Mouse (Mus musculus): ENCODE data around the gene Runx2. TPM values are rescaled to one million over a fixed set of nuclear protein-coding genes. Genes with fewer than 3 reads are reported as not detected.

The Runx2 gene
- polyA plus RNA-seq, 1 experiment from 2014 or later, result 2.1 TPM

DNA sequence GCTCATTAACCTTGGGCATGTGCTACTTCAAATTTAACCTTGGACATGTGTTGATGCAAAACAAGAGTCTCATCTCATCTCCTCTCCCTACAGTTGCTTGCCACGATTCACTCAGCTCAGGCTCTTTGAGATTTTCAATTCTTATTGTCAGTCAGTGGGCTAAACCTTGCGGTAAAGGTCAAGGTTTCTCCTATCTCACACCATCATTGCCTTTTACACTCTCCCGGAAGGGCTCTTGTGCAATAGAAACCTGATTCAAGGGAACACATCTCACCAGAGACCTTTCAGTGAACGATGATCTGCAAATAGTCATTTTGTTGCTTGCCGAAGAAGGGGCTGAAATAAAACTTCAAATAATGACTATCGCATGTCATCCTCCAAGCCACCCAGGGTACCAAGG, 354.4 kb downstream of the Runx2 start:
- Histone ChIP-seq H3K9me3 (no peaks in the 10 kb centered on the region), H3K36me3 (no peaks in the 10 kb centered on the region), H3K27ac (no peak overlapping the region), H3K4me1 (no peaks in the 10 kb centered on the region), H3K4me3 (no peak overlapping the region), H3K27me3 (ENCODE audit: insufficient read depth, poor library complexity, severe bottlenecking) (peaks cover 7% of the 10 kb centered on the region; the same call in 1 of the 2 replicates)
- WGBS, result 77% methylated on average over 6 of the region's 6 CpGs
- DNase-seq (ENCODE audit: low spot score), result no peak

DNA sequence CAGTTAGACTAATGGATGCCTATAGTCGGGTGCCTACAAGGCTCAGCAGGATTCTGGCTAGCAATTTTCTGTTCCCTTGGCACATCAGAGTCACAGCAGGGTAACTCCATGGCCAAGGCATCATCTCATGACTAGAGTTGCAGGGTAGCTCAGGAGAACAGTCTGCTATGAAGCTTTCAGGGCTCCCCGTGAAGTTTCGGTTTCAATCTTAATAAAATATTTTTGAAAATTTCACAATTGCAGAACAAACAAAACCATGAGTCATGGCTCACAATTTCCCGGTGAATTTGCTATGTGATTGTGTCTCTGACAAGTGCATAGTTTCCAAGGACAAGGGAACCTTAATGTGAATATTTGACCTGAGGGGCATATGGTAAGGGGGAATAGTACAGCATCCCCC, 355.6 kb downstream of the Runx2 start:
- Histone ChIP-seq H3K36me3 (no peaks in the 10 kb centered on the region), H3K9me3 (no peaks in the 10 kb centered on the region), H3K4me3 (no peak overlapping the region), H3K4me1 (no peaks in the 10 kb centered on the region), H3K27me3 (ENCODE audit: insufficient read depth, poor library complexity, severe bottlenecking) (peaks cover 18% of the 10 kb centered on the region; the same call in 1 of the 2 replicates), H3K27ac (no peak overlapping the region)
- no peak for DNase-seq (ENCODE audit: low spot score)
- WGBS, result 83% methylated on average over 4 of the region's 4 CpGs

GRCm38 (mm10) chr17:44456696-44457095, 357.9 kb downstream of the Runx2 start:
- Histone ChIP-seq H3K4me3 (no peak overlapping the region), H3K27me3 (ENCODE audit: insufficient read depth, poor library complexity, severe bottlenecking) (peaks cover 31% of the 10 kb centered on the region), H3K27ac (no peak overlapping the region), H3K36me3 (no peaks in the 10 kb centered on the region), H3K9me3 (no peaks in the 10 kb centered on the region), H3K4me1 (no peaks in the 10 kb centered on the region)
- WGBS, result 75% methylated on average over 3 of the region's 3 CpGs
- no peak for DNase-seq (ENCODE audit: low spot score)

DNA sequence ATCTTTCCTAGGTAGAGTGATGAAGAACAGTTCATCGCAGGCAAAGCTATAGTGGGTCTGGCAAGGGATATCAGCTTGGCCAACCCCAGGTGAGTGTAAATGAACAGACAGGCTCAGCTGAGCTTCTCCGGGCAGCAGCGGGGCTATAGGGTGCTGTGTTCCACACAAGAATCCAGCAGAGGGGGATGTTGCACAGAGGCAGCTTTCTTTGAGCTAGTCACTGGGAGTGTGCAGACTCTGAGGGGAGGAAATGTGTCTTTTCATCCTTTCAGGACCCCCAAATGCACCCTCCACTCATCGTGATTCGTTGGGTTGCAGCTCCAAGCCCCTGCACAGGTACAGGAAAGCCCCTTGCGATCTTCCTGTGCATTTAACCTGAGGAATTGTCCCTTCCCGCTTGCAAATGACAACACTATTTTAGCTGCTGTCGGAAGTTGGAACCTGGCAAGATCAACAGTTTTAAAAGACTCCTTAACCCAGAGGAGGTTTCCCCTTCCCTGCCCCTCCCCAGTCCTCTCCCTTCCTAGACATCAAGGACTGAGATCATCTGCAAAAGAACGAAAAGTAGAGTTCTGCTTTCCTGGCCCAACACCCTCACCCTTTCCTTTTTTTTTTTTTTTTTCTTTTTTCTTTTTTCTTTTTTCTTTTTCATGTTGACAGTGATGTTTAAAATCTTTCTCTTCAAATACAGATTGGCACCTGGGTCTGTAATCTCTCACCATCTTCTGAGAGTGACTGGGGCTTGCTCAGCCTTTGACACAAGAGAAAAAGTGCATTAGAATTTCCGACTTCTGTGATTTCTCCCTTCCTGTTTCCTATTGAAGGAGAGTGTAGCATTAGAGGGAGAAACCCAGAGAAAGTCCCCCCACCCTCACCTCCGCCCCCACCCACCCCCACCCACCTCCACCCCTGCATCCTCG, 358.7 kb downstream of the Runx2 start:
- DNase-seq (ENCODE audit: low spot score), result peak; percentile 77
- 34% methylated on average over 12 of the region's 12 CpGs for WGBS
- peaks cover 31% of the 10 kb centered on the region for H3K27me3 ChIP-seq (ENCODE audit: insufficient read depth, poor library complexity, severe bottlenecking)
- H3K4me3 ChIP-seq, result no peak overlapping the region
- H3K9me3 ChIP-seq, result no peaks in the 10 kb centered on the region
- H3K27ac ChIP-seq, result no peak overlapping the region
- no peaks in the 10 kb centered on the region for H3K4me1 ChIP-seq
- no peaks in the 10 kb centered on the region for H3K36me3 ChIP-seq

DNA sequence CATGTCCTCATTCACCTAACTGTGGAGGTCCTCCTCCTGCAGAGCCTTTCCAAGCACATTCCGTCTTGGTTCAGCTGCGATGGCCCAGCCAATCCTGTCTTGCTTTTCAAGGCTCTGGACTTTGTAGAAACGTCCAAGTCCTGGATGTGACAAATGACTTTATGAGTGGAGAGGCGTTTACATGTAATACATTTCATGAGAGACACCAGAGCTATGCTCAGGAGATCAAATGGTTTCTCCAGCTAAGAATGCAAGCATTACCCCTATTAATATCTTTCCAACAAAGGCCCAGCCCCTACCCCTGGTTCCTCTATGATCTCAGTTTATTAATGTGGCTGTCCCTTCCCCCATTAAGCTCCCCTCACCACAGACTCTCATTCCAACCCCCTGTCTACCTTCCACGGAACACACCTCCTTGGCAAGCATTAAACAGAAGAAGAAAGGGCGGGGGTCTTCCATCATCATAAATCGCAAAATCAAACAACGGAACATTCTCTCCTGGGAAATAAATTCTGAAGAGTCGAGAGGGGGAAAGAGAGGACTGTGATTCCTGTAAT, 364.6 kb downstream of the Runx2 start:
- H3K9me3 ChIP-seq, result no peaks in the 10 kb centered on the region
- WGBS, result 78% methylated on average over 9 of the region's 9 CpGs

More for the DNA sequence above, 364.6 kb downstream of the Runx2 start:
- peaks cover 22% of the 10 kb centered on the region for H3K27me3 ChIP-seq (ENCODE audit: insufficient read depth, poor library complexity, severe bottlenecking)
- H3K36me3 ChIP-seq, result no peaks in the 10 kb centered on the region
- H3K4me1 ChIP-seq, result no peaks in the 10 kb centered on the region
- H3K27ac ChIP-seq, result no peak overlapping the region
- no peak for DNase-seq (ENCODE audit: low spot score)
- H3K4me3 ChIP-seq, result no peak overlapping the region

Other genes with a start within 250 kb of the Runx2 start
- 19.8 and 23.1 TPM in 2 replicates for gene Supt3, start 37.6 kb downstream of the Runx2 start, polyA plus RNA-seq (2016; fragmentation: Nextera tagmentation; extraction: Ambion mirVana)